ENCODE assay signal across 17 mouse cellular contexts in genomic region chr6:36842101-36842922, GRCm38 (mm10). TPM values are rescaled to one million over a fixed set of nuclear protein-coding genes. Genes with fewer than 3 reads are reported as not detected.
A peak's percentile ranks its signal among the peaks of the same experiment; 100 is the strongest.
DNase-seq lines count a peak whose midpoint lies in the region; ATAC-seq and TF ChIP-seq lines count a peak whose summit lies in the region.
"Had no signal": no experiment of that assay in that cellular context is flagged by ENCODE, and none has a peak within 500 bp of the region (broad histone marks: within the 10 kb centered on the region; RNA-seq: fewer than 3 reads in every experiment).

No protein-coding gene starts in this region.

- DNase-seq in embryo, embryonic 11 days, result peak; percentile 51
- no peak for DNase-seq in embryo, embryonic 9.5 days (ENCODE audit: extremely low spot score)
- DNase-seq in layer of hippocampus, adult 2 months (ENCODE audit: low spot score in 2 of 2), result no peak
- no peak for DNase-seq in layer of hippocampus, postnatal 25 days (ENCODE audit: extremely low spot score in 1 of 2, low spot score in 1 of 2)
- peak; percentile 54 for DNase-seq in limb, embryonic 11.5 days (ENCODE audit: low spot score)
- no peak for DNase-seq in gastrocnemius, adult 2 months
- DNase-seq: cerebellum, adult 8-10 months; gastrocnemius, postnatal 14 days; lung, embryonic 14.5 days; thymus, postnatal 36 days had no signal

- no peak for TF ChIP-seq CTCF in layer of hippocampus, adult 2 months (conservative IDR thresholded peaks at IDR 0.05)
- TF ChIP-seq CTCF in gastrocnemius, adult 2 months (IDR thresholded peaks at IDR 0.05), result no peak

- H3K4me1 ChIP-seq in embryonic facial prominence, embryonic 12.5 days, result peaks cover 24% of the 10 kb centered on the region; the same call in 1 of the 2 replicates
- peaks cover 20% of the 10 kb centered on the region for H3K4me1 ChIP-seq in limb, embryonic 11.5 days (ENCODE audit: control insufficient read depth, insufficient read depth, low read length)
- H3K4me1 ChIP-seq: neural tube, embryonic 12.5 days had no signal

- peak overlapping the region; percentile 77 for H3K27ac ChIP-seq in layer of hippocampus, adult 2 months
- H3K27ac ChIP-seq in embryonic facial prominence, embryonic 12.5 days, result peak overlapping the region; percentile 79
- H3K27ac ChIP-seq in limb, embryonic 11.5 days (replicated peaks; ENCODE audit: low read depth, low read length), result peak overlapping the region; percentile 68
- H3K27ac ChIP-seq in gastrocnemius, adult 2 months, result no peak overlapping the region
- H3K27ac ChIP-seq: neural tube, embryonic 12.5 days had no signal

- 36% methylated on average over 5 of the region's 5 CpGs for WGBS in embryonic facial prominence, embryonic 12.5 days
- WGBS in limb, embryonic 11.5 days, result 28% methylated on average over 5 of the region's 5 CpGs

- intact Hi-C loops in gastrocnemius, adult 2 months (cut with DNase I), result no loop called here

- peak; percentile 60; the same call in 1 of the 2 replicates for ATAC-seq in embryonic facial prominence, embryonic 12.5 days (ENCODE audit: insufficient number of reproducible peaks, insufficient read depth, low FRiP score, low TSS enrichment)
- peak; percentile 86 for ATAC-seq in limb, embryonic 11.5 days (ENCODE audit: insufficient number of reproducible peaks, low FRiP score, low TSS enrichment, low read depth)
- ATAC-seq in granulocyte monocyte progenitor cell, adult 5-6 weeks (replicated peaks; ENCODE audit: poor library complexity, severe bottlenecking), result no peak
- ATAC-seq: CD4-positive, CD25-positive, alpha-beta regulatory T cell, adult 4 months; intestine, postnatal 0 days had no signal

- no peaks in the 10 kb centered on the region for H3K27me3 ChIP-seq in embryonic facial prominence, embryonic 12.5 days
- H3K27me3 ChIP-seq in limb, embryonic 11.5 days (ENCODE audit: control insufficient read depth, insufficient read depth, low read length), result no peaks in the 10 kb centered on the region
- H3K27me3 ChIP-seq: neural tube, embryonic 12.5 days had no signal

- H3K9me3 ChIP-seq in embryonic facial prominence, embryonic 12.5 days, result no peaks in the 10 kb centered on the region
- no peaks in the 10 kb centered on the region for H3K9me3 ChIP-seq in limb, embryonic 11.5 days (ENCODE audit: control insufficient read depth, low read length)
- H3K9me3 ChIP-seq: neural tube, embryonic 12.5 days had no signal

- no peak overlapping the region for H3K9ac ChIP-seq in embryonic facial prominence, embryonic 12.5 days
- H3K9ac ChIP-seq in limb, embryonic 11.5 days (ENCODE audit: low read length), result no peak overlapping the region
- H3K9ac ChIP-seq: lung, embryonic 14.5 days; neural tube, embryonic 12.5 days had no signal

- H3K36me3 ChIP-seq in embryonic facial prominence, embryonic 12.5 days, result no peaks in the 10 kb centered on the region
- H3K36me3 ChIP-seq in limb, embryonic 11.5 days (ENCODE audit: control insufficient read depth, insufficient read depth, low read length), result no peaks in the 10 kb centered on the region
- H3K36me3 ChIP-seq: G1E; neural tube, embryonic 12.5 days had no signal

- no peak overlapping the region for H3K4me3 ChIP-seq in layer of hippocampus, adult 2 months
- no peak overlapping the region for H3K4me3 ChIP-seq in embryonic facial prominence, embryonic 12.5 days
- no peak overlapping the region for H3K4me3 ChIP-seq in limb, embryonic 11.5 days (ENCODE audit: low read depth, low read length)
- H3K4me3 ChIP-seq in gastrocnemius, adult 2 months, result no peak overlapping the region
- H3K4me3 ChIP-seq: neural tube, embryonic 12.5 days had no signal

- H3K4me2 ChIP-seq in embryonic facial prominence, embryonic 12.5 days (replicated peaks), result no peak overlapping the region
- peak overlapping the region; percentile 12; the same call in 1 of the 2 replicates for H3K4me2 ChIP-seq in limb, embryonic 11.5 days (ENCODE audit: low read depth, severe bottlenecking)
- H3K4me2 ChIP-seq: liver, embryonic 11.5 days; lung, embryonic 14.5 days; neural tube, embryonic 12.5 days had no signal

RNA-seq across cellular contexts. Expression of gene Ptn, which starts 32.3 kb away (rescaled TPM):
- 100 to 1,000 TPM; 217 to 220 TPM for total RNA-seq in layer of hippocampus, adult 2 months (2021)
- 100 to 1,000 TPM; 253 to 267 TPM for total RNA-seq in layer of hippocampus, postnatal 25 days (2021)
- polyA plus RNA-seq in embryonic facial prominence, embryonic 12.5 days (2016; fragmentation: Nextera tagmentation; extraction: Ambion mirVana), result 678 and 730 TPM in 2 replicates
- polyA plus RNA-seq in limb, embryonic 11.5 days (2014; fragmentation: Nextera tagmentation; extraction: Ambion mirVana), result 616 and 623 TPM in 2 replicates
- not detected in 2 replicates for total RNA-seq in granulocyte monocyte progenitor cell, adult 5-6 weeks (2014; fragmentation: Nextera tagmentation)
- not detected in 2 replicates for total RNA-seq in granulocyte monocyte progenitor cell, adult 5-6 weeks (2017)
- total RNA-seq in gastrocnemius, adult 2 months (2021), result 1 to 10 TPM in 1 of 2 experiments, under 1 TPM in 1; 0.59 to 1.6 TPM
- total RNA-seq: G1E had no signal
- polyA plus RNA-seq: CD4-positive, CD25-positive, alpha-beta regulatory T cell, adult 4 months; G1E had no signal

Comparison
In these comparisons a context has a peak if more than half of its experiments do, and no peak if none do; other contexts are left out.
1. DNase-seq: peak in embryo, embryonic 11 days (single experiment) and limb, embryonic 11.5 days (single experiment); none in embryo, embryonic 9.5 days (single experiment), layer of hippocampus, adult 2 months (0 of 2), layer of hippocampus, postnatal 25 days (0 of 2) and gastrocnemius, adult 2 months (single experiment).
2. RNA of gene Ptn, which starts 32.3 kb away (total RNA-seq): 253 to 267 TPM in layer of hippocampus, postnatal 25 days and 217 to 220 TPM in layer of hippocampus, adult 2 months; 0.59 to 1.6 TPM in gastrocnemius, adult 2 months and not detected in granulocyte monocyte progenitor cell, adult 5-6 weeks; every median in the first group is over 10 times any median in the second.